Mouse (Mus musculus) liver, postnatal 0 days (tissue): ENCODE results near the gene Zfp108. TPM values are rescaled to one million over a fixed set of nuclear protein-coding genes. Genes with fewer than 3 reads are reported as not detected.
A peak's percentile ranks its signal among the peaks of the same experiment; 100 is the strongest.
"Not testable (repeated sequence)": the region's sequence is repeated elsewhere in the genome, so short reads cannot be mapped to it uniquely, and the experiment has no call there.

Experiments used
- ATAC-seq: fragments of 200-750 bp; cut with Nextera tagmentation; 2 replicates; pipeline ENCODE4 v1.8.0; 2017; ENCODE audit warnings: mild to moderate bottlenecking, moderate library complexity
- DNase-seq: peaks from one replicate; pipeline ENCODE4 v3.0.0-alpha.2; 2016
- H3K27ac ChIP-seq: fragments of 300-500 bp; sonication (generic); 2 replicates; pipeline ENCODE4 v1.5.1; 2014; ENCODE audit warnings: antibody characterized with exemption, moderate library complexity, mild to moderate bottlenecking, low read depth
- H3K27me3 ChIP-seq: fragments of 300-500 bp; sonication (generic); 2 replicates; pipeline ENCODE4 v1.6.1; 2014; ENCODE audit warnings: low read length, control low read depth, mixed read lengths; ENCODE audit not compliant: insufficient read depth
- H3K36me3 ChIP-seq: fragments of 300-500 bp; sonication (generic); replicated peaks from 2 replicates; pipeline ENCODE4 v1.6.1; 2014; ENCODE audit warnings: mild to moderate bottlenecking, control low read depth, low read length, moderate library complexity, mixed read lengths; ENCODE audit not compliant: insufficient read depth
- H3K4me1 ChIP-seq: fragments of 300-500 bp; sonication (generic); 2 replicates; pipeline ENCODE4 v1.6.1; 2014; ENCODE audit warnings: antibody characterized with exemption, mild to moderate bottlenecking, control low read depth; ENCODE audit not compliant: insufficient read depth
- H3K4me2 ChIP-seq: fragments of 300-500 bp; sonication (generic); 2 replicates; pipeline ENCODE4 v1.6.1; 2014; ENCODE audit warnings: low read depth, mild to moderate bottlenecking, low read length, moderate library complexity, mixed read lengths
- H3K4me3 ChIP-seq: fragments of 300-500 bp; sonication (generic); 2 replicates; pipeline ENCODE4 v1.5.1; 2014; ENCODE audit warnings: low read depth, low read length
- H3K9ac ChIP-seq: fragments of 300-500 bp; sonication (generic); replicated peaks from 2 replicates; pipeline ENCODE4 v1.6.1; 2014; ENCODE audit warnings: mild to moderate bottlenecking, moderate library complexity
- H3K9me3 ChIP-seq: fragments of 300-500 bp; sonication (generic); 2 replicates; pipeline ENCODE4 v1.6.1; 2016; ENCODE audit warnings: mild to moderate bottlenecking, control low read depth, low read length, mixed read lengths
- CTCF ChIP-seq: sonication (generic); IDR thresholded peaks from 2 replicates; pipeline ENCODE4 v1.5.1; 2016; ENCODE audit warnings: antibody characterized with exemption, low read depth
- EP300 ChIP-seq: IDR thresholded peaks from 2 replicates; pipeline ENCODE4 v1.6.1; 2016; ENCODE audit warnings: antibody characterized with exemption, low read depth, mild to moderate bottlenecking
- WGBS: fragments of 180-500 bp; shearing (Covaris S2); extraction: QIAGEN DNeasy Blood & Tissue Kit; methylation state at CpG from one replicate; pipeline ENCODE4 v1.1.7; 2014; ENCODE audit not compliant: insufficient replicate concordance; 5-methylcytosine and 5-hydroxymethylcytosine counted together
- polyA plus RNA-seq: library from polyadenylated mRNA; unstranded; fragments of >200 nt; fragmentation: Nextera tagmentation; extraction: Ambion mirVana; gene quantifications from 2 replicates; pipeline ENCODE4 v1.2.1, GENCODE M21; 2015

Zfp108 gene
- polyA plus RNA-seq, 1 experiment from 2014 or later, result 0.79 TPM

DNA sequence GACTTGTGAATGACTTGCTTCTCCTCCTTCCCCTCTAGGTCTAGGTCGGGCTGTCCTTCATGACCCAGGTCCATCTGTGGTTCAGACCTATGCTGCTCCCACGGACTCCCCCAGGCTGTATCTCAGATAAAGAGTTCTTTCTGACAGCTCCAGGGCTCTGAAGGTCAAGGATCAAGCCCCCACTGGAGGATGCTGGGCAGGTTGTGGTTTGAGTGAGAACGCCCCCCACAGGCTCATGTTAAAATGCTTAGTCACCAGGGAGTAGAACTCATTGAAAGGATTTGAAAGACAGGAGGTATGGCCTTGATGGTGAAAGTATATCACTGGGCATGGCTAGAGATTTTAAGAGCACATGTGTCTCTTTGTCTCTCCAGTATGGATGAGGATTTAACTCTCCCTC lies 14.7 kb downstream of the Zfp108 start:
- no peak overlapping the region for H3K27ac ChIP-seq
- no peak overlapping the region for H3K9ac ChIP-seq
- WGBS, result 73% methylated on average over 3 of the region's 3 CpGs
- ATAC-seq, result no peak
- H3K9me3 ChIP-seq, result no peaks in the 10 kb centered on the region
- TF ChIP-seq EP300, result no peak
- no peak for TF ChIP-seq CTCF
- no peaks in the 10 kb centered on the region for H3K27me3 ChIP-seq
- H3K4me1 ChIP-seq, result 0 out of 2 replicates have a peak, but pooled peaks cover 2% of the 10 kb centered on the region
- H3K4me2 ChIP-seq, result no peak overlapping the region
- H3K4me3 ChIP-seq, result no peak overlapping the region
- no peak for DNase-seq
- H3K36me3 ChIP-seq, result no peaks in the 10 kb centered on the region; the same call in 1 of the 2 replicates

DNA sequence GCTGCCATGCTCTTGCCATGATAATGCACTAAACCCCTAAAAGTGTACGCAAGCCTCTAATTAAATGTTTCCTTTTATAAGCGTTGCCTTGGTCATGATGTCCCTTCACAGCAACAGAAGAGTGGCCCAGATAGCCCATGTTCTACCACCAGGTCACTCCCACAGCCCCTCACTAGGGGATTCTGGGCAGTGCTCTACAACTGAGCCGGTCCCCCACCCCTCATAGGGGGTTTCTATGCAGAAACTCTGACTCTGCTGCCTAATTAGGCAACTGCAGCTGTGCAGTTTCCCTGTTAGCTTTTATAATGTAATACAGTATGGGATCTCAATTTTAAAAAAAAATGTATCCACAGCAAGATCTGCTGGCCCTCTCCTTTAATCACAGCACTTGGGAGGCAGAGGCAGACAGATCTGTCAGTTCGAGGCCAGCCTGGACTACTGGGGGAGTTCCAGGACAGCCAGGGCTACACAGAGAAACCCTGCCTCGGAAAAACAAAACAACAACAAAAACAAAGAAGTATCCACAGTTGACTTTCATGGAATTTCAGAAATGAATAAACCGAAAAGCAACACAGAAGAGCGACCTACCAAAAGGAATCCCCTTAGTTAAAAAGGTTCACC lies 15.2 kb downstream of the Zfp108 start:
- DNase-seq (no peak), ATAC-seq (peak; percentile 26; the same call in 1 of the 2 replicates)
- Histone ChIP-seq H3K9me3 (no peaks in the 10 kb centered on the region), H3K36me3 (no peaks in the 10 kb centered on the region; the same call in 1 of the 2 replicates), H3K9ac (peak overlapping the region; percentile 64; the same call in 1 of the 2 replicates), H3K27ac (no peak overlapping the region), H3K4me3 (peak overlapping the region; percentile 58), H3K27me3 (no peaks in the 10 kb centered on the region), H3K4me1 (0 out of 2 replicates have a peak, but pooled peaks cover 2% of the 10 kb centered on the region), H3K4me2 (peak overlapping the region; percentile 86)
- WGBS, result 33% methylated on average over 7 of the region's 7 CpGs
- TF ChIP-seq EP300 (no peak), CTCF (no peak)

GRCm38 (mm10) chr7:24270288-24270672 lies 15.7 kb downstream of the Zfp108 start, which contains the start of gene Zfp93:
Gene Zfp93 (plus strand): TSS chr7:24270420.
- 2% methylated on average over 12 of the region's 12 CpGs for WGBS
- TF ChIP-seq EP300 (no peak), CTCF (no peak)
- DNase-seq, result peak; percentile 66
- Histone ChIP-seq H3K27me3 (no peaks in the 10 kb centered on the region), H3K4me2 (peak within 1 kb of the TSS; percentile 86), H3K27ac (peak within 1 kb of the TSS; percentile 26; the same call in 1 of the 2 replicates), H3K36me3 (no peaks in the 10 kb centered on the region; the same call in 1 of the 2 replicates), H3K9me3 (no peaks in the 10 kb centered on the region), H3K4me1 (0 out of 2 replicates have a peak, but pooled peaks cover 2% of the 10 kb centered on the region), H3K9ac (peak within 1 kb of the TSS; percentile 64), H3K4me3 (peak within 1 kb of the TSS; percentile 58)
- ATAC-seq, result peak; percentile 96

- H3K27ac ChIP-seq, result no peak overlapping the region
- 0 out of 2 replicates have a peak, but pooled peaks cover 2% of the 10 kb centered on the region for H3K4me1 ChIP-seq
- no peak overlapping the region for H3K9ac ChIP-seq
- no peak for ATAC-seq
- no peaks in the 10 kb centered on the region for H3K9me3 ChIP-seq
- no peaks in the 10 kb centered on the region for H3K27me3 ChIP-seq
- no peak overlapping the region for H3K4me3 ChIP-seq
- TF ChIP-seq EP300 (no peak), CTCF (no peak)
- no peak for DNase-seq
- no peaks in the 10 kb centered on the region; the same call in 1 of the 2 replicates for H3K36me3 ChIP-seq
- H3K4me2 ChIP-seq, result no peak overlapping the region
- 88% methylated on average over 6 of the region's 6 CpGs for WGBS
Observed at GRCm38 (mm10) chr7:24271191-24271590, 16.6 kb downstream of the Zfp108 start.

DNA sequence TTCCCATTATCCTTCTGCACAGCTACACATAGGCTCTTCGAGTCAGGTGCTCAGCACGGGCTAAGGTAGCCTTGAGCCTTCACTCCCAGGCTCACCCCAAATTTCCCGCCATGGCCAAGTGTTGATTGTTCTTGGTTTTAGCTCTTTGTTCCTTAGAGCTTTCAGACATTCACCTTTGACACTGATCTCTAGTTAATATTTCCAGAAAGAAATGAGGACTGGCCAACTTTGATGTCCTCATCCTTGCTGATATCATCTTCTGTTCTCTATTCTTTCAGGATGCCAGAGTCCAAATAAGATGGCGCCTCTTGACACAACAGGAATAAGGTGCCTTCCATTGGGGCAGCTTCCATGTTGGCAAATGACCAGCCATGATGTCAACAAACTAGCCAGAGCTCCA lies 19.9 kb downstream of the Zfp108 start:
- H3K27ac ChIP-seq, result no peak overlapping the region
- H3K9ac ChIP-seq, result no peak overlapping the region
- no peak overlapping the region for H3K4me3 ChIP-seq
- 84% methylated on average over 4 of the region's 4 CpGs for WGBS
- no peak for DNase-seq
- H3K4me1 ChIP-seq, result 0 out of 2 replicates have a peak, but pooled peaks cover 2% of the 10 kb centered on the region
- H3K36me3 ChIP-seq, result no peaks in the 10 kb centered on the region; the same call in 1 of the 2 replicates
- ATAC-seq, result no peak
- no peaks in the 10 kb centered on the region for H3K27me3 ChIP-seq
- no peak overlapping the region for H3K4me2 ChIP-seq
- no peaks in the 10 kb centered on the region for H3K9me3 ChIP-seq
- TF ChIP-seq EP300 (no peak), CTCF (no peak)

DNA sequence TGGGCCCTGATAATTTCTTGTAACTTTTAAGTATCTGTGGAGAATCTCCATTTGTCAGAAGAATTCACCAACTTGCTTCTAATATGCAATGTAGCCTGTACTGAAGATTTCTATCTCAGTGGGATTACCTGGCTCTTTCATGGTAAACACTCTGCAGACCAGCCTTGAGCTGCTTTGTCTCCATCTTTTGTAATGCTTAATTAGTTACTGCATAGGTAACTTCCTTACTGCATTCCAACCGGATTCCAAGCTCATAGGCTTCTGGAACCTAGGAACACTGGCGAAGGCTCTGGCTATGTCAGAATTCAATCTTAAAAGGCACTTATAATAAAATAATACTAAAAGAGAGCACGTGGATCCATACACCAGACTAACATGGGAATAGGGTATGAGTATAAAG lies 24.2 kb downstream of the Zfp108 start:
- not testable (repeated sequence) for H3K9me3 ChIP-seq, H3K4me1 ChIP-seq, H3K27me3 ChIP-seq, H3K4me3 ChIP-seq, H3K9ac ChIP-seq, ATAC-seq, H3K36me3 ChIP-seq, H3K27ac ChIP-seq, H3K4me2 ChIP-seq, DNase-seq
- 78% methylated on average over 3 of the region's 3 CpGs for WGBS
